Mouse (Mus musculus) hindbrain, embryonic 13.5 days (tissue): Measurements from ENCODE around the gene Prph. TPM values are rescaled to one million over a fixed set of nuclear protein-coding genes. Genes with fewer than 3 reads are reported as not detected.
"Not testable (repeated sequence)": the region's sequence is repeated elsewhere in the genome, so short reads cannot be mapped to it uniquely, and the experiment has no call there.

Experiments used
- ATAC-seq: fragments of 200-750 bp; cut with Nextera tagmentation; 2 replicates; pipeline ENCODE4 v1.8.0; 2017; ENCODE audit warnings: moderate TSS enrichment; ENCODE audit not compliant: low FRiP score
- H3K27ac ChIP-seq: fragments of 300-500 bp; sonication (generic); 2 replicates; pipeline ENCODE4 v1.5.1; 2015; ENCODE audit warnings: inconsistent platforms, mild to moderate bottlenecking, moderate library complexity
- H3K27me3 ChIP-seq: fragments of 300-500 bp; sonication (generic); 2 replicates; pipeline ENCODE4 v1.6.1; 2015; ENCODE audit warnings: mild to moderate bottlenecking, inconsistent platforms
- H3K36me3 ChIP-seq: fragments of 300-500 bp; sonication (generic); 2 replicates; pipeline ENCODE4 v1.6.1; 2015; ENCODE audit warnings: mild to moderate bottlenecking, inconsistent platforms
- H3K4me1 ChIP-seq: fragments of 300-500 bp; sonication (generic); replicated peaks from 2 replicates; pipeline ENCODE4 v1.6.1; 2015; ENCODE audit warnings: inconsistent platforms
- H3K4me2 ChIP-seq: fragments of 300-500 bp; sonication (generic); 2 replicates; pipeline ENCODE4 v1.6.1; 2015; ENCODE audit warnings: inconsistent platforms, mild to moderate bottlenecking, moderate library complexity
- H3K4me3 ChIP-seq: fragments of 300-500 bp; sonication (generic); 2 replicates; pipeline ENCODE4 v1.5.1; 2015; ENCODE audit warnings: mild to moderate bottlenecking, inconsistent platforms
- H3K9ac ChIP-seq: fragments of 300-500 bp; sonication (generic); 2 replicates; pipeline ENCODE4 v1.6.1; 2015; ENCODE audit warnings: mild to moderate bottlenecking, inconsistent platforms
- H3K9me3 ChIP-seq: fragments of 300-500 bp; sonication (generic); 2 replicates; pipeline ENCODE4 v1.6.1; 2016; ENCODE audit warnings: inconsistent platforms
- WGBS: fragments of 180-500 bp; shearing (Covaris S2); methylation state at CpG from one replicate; pipeline ENCODE4 v1.1.7; 2015; 5-methylcytosine and 5-hydroxymethylcytosine counted together
- polyA plus RNA-seq: library from polyadenylated mRNA; unstranded; fragments of >200 nt; fragmentation: Nextera tagmentation; extraction: Ambion mirVana; gene quantifications from 2 replicates; pipeline ENCODE4 v1.2.1, GENCODE M21; 2015

The Prph gene
- polyA plus RNA-seq, 1 experiment from 2014 or later: 78.7 TPM

- H3K4me1 ChIP-seq: peaks cover 13% of the 10 kb centered on the region; the same call in 1 of the 2 replicates
- no peaks in the 10 kb centered on the region for H3K36me3 ChIP-seq
- ATAC-seq: no peak
- H3K9ac ChIP-seq: no peak overlapping the region
- no peak overlapping the region for H3K4me2 ChIP-seq
- WGBS: 91% methylated on average over 8 of the region's 8 CpGs
- no peaks in the 10 kb centered on the region for H3K9me3 ChIP-seq
- no peak overlapping the region for H3K27ac ChIP-seq
- no peak overlapping the region for H3K4me3 ChIP-seq
- 0 out of 2 replicates have a peak, but pooled peaks cover 2% of the 10 kb centered on the region for H3K27me3 ChIP-seq
These were observed 18.6 kb upstream of the Prph start for GRCm38 (mm10) chr15:99036249-99036905.

GRCm38 (mm10) chr15:99038025-99038424 is 16.9 kb upstream of the Prph start:
- H3K9ac ChIP-seq: no peak overlapping the region
- no peak overlapping the region for H3K4me2 ChIP-seq
- no peak for ATAC-seq
- H3K27me3 ChIP-seq: 0 out of 2 replicates have a peak, but pooled peaks cover 3% of the 10 kb centered on the region
- WGBS: 96% methylated on average over 1 of the region's 1 CpGs
- no peak overlapping the region for H3K4me3 ChIP-seq
- no peaks in the 10 kb centered on the region for H3K36me3 ChIP-seq
- H3K4me1 ChIP-seq: 0 out of 2 replicates have a peak, but pooled peaks cover 7% of the 10 kb centered on the region
- no peaks in the 10 kb centered on the region for H3K9me3 ChIP-seq
- no peak overlapping the region for H3K27ac ChIP-seq

- H3K9ac ChIP-seq: no peak overlapping the region
- 94% methylated on average over 5 of the region's 5 CpGs for WGBS
- no peak overlapping the region for H3K27ac ChIP-seq
- H3K36me3 ChIP-seq: no peaks in the 10 kb centered on the region
- H3K4me2 ChIP-seq: no peak overlapping the region
- no peaks in the 10 kb centered on the region for H3K9me3 ChIP-seq
- no peak for ATAC-seq
- H3K4me1 ChIP-seq: 0 out of 2 replicates have a peak, but pooled peaks cover 7% of the 10 kb centered on the region
- no peak overlapping the region for H3K4me3 ChIP-seq
- H3K27me3 ChIP-seq: 0 out of 2 replicates have a peak, but pooled peaks cover 3% of the 10 kb centered on the region
These were observed 16.2 kb upstream of the Prph start for GRCm38 (mm10) chr15:99038797-99039196.

DNA sequence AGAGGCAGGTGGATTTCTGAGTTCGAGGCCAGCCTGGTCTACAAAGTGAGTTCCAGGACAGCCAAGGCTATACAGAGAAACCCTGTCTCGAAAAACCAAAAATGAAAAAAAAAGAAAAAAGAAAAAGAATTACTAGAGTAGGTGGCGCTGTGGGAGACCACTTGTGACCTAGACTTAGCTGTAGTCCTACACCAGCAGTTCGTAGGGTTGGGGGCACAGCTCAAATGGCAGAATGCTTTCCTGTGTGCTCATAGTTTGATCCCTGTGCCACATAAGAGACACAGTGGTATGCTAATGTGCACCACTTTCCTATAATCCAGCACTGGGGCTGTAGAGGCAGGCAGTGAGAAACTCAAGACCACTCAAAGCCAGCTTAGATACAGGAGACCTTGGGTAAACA is 15.7 kb upstream of the Prph start:
- H3K9me3 ChIP-seq: no peaks in the 10 kb centered on the region
- H3K27ac ChIP-seq: no peak overlapping the region
- 0 out of 2 replicates have a peak, but pooled peaks cover 3% of the 10 kb centered on the region for H3K27me3 ChIP-seq
- H3K4me3 ChIP-seq: no peak overlapping the region
- no peaks in the 10 kb centered on the region for H3K36me3 ChIP-seq
- no peak overlapping the region for H3K4me2 ChIP-seq
- WGBS: 87% methylated on average over 4 of the region's 4 CpGs
- H3K9ac ChIP-seq: no peak overlapping the region
- no peak for ATAC-seq
- 0 out of 2 replicates have a peak, but pooled peaks cover 7% of the 10 kb centered on the region for H3K4me1 ChIP-seq

- 0 out of 2 replicates have a peak, but pooled peaks cover 3% of the 10 kb centered on the region for H3K27me3 ChIP-seq
- H3K4me2 ChIP-seq: no peak overlapping the region
- no peaks in the 10 kb centered on the region for H3K9me3 ChIP-seq
- 0 out of 2 replicates have a peak, but pooled peaks cover 7% of the 10 kb centered on the region for H3K4me1 ChIP-seq
- no peak overlapping the region for H3K9ac ChIP-seq
- 75% methylated on average over 26 of the region's 26 CpGs for WGBS
- H3K27ac ChIP-seq: no peak overlapping the region
- no peaks in the 10 kb centered on the region for H3K36me3 ChIP-seq
- no peak overlapping the region for H3K4me3 ChIP-seq
- no peak for ATAC-seq
These were observed 14.7 kb upstream of the Prph start for GRCm38 (mm10) chr15:99039996-99040919.

DNA sequence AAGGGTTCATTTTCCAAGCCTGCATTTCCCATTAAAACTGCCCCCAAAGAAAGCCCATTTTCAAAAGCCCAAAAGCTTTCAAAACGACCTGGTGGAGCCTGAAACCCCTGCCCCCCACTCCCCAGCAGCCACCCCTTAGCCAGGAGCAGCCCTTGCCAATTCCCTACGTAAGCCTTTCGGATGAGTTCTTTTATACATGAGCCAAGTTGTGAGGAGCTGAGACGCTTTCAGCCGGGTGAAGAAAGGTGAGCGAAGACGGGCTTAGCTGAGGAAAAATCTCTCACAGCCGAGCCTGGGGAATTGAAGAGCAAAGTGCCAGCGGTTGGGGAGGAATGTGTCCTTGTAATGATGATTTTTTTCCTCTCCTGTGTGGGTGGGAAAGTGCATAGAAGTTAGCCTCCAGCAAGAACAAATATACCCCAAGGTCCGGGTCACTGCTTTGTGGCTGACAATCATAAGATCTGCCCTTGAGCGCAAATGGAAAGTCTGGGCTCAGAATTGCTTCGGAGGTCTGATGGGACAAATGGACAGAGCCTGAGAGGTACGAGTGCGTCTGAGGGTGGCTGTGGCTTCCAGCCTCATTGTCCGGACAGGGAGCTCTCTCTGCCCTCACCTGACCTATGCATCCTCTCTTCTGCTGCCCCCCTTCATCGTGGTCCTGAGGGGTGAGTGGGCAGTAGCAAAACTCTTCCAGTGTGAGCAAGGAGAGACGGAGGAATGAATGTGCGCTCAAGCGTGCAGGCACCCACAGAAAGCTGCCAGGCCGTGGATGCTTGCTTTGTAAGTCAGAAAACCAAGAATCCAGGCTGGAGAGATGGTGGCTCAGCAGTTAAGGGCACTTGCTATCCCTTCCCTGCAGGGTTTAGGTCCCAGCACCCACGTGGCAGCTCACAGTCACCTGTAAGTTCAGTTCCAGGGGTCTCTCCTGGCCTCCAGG is 13.8 kb upstream of the Prph start:
- Histone ChIP-seq H3K27ac (0 out of 2 replicates have a peak overlapping the region, but pooled peaks have one; percentile 13), H3K4me2 (no peak overlapping the region), H3K9me3 (no peaks in the 10 kb centered on the region), H3K4me1 (0 out of 2 replicates have a peak, but pooled peaks cover 7% of the 10 kb centered on the region), H3K9ac (0 out of 2 replicates have a peak overlapping the region, but pooled peaks have one; percentile 24), H3K4me3 (no peak overlapping the region), H3K27me3 (0 out of 2 replicates have a peak, but pooled peaks cover 3% of the 10 kb centered on the region), H3K36me3 (no peaks in the 10 kb centered on the region)
- ATAC-seq: no peak
- WGBS: 53% methylated on average over 21 of the region's 21 CpGs

DNA sequence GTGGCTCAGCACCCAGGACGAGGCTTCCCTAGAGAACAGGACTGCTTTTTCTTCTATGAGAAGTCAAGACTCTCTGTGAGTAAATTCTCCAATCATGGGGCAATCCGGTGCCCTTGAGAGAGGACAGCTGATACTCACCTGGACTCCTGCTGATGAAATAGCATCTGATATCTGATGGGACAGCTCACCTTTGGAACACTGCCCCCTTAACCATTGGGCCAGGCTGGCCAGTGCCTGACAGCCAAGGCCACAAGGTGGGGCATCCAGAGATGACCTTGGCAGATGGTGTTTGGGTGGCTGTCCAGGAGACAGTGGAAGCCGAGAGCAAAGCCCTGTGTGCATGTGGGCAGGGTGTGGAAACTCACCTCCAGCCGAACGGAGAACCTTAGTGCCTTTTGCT is 12.6 kb upstream of the Prph start:
- Histone ChIP-seq H3K9ac (no peak overlapping the region), H3K4me1 (0 out of 2 replicates have a peak, but pooled peaks cover 7% of the 10 kb centered on the region), H3K4me2 (no peak overlapping the region), H3K36me3 (no peaks in the 10 kb centered on the region), H3K9me3 (no peaks in the 10 kb centered on the region), H3K27me3 (0 out of 2 replicates have a peak, but pooled peaks cover 3% of the 10 kb centered on the region), H3K4me3 (no peak overlapping the region), H3K27ac (no peak overlapping the region)
- WGBS: 91% methylated on average over 5 of the region's 5 CpGs
- no peak for ATAC-seq

DNA sequence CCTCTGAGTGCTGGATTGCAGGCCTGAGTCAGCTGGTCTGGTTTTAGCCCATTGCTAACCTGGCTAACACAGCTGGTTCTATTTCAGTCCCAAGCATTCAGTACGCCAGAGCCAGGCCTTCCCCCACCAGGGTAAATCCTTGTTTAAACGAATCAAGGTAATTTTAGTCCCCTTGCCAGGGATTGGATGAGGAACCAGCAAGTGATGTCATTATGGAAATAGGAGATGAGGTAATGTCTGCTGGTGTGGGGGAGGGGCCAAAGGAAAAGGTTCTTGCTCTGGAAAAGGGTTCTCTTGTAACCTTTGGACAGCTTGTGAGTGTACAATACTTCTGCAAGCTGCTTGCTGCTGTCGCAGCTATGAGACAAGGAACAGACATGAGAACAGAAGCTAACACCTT is 10.1 kb upstream of the Prph start:
- H3K9me3 ChIP-seq: no peaks in the 10 kb centered on the region
- H3K9ac ChIP-seq: no peak overlapping the region
- H3K4me1 ChIP-seq: 0 out of 2 replicates have a peak, but pooled peaks cover 7% of the 10 kb centered on the region
- 0 out of 2 replicates have a peak, but pooled peaks cover 3% of the 10 kb centered on the region for H3K27me3 ChIP-seq
- WGBS: 68% methylated on average over 3 of the region's 3 CpGs
- H3K4me2 ChIP-seq: no peak overlapping the region
- ATAC-seq: no peak
- no peak overlapping the region for H3K4me3 ChIP-seq
- H3K36me3 ChIP-seq: no peaks in the 10 kb centered on the region
- no peak overlapping the region for H3K27ac ChIP-seq

- not testable (repeated sequence) for H3K9ac ChIP-seq, H3K27me3 ChIP-seq, ATAC-seq, H3K4me3 ChIP-seq, H3K36me3 ChIP-seq, H3K4me2 ChIP-seq, H3K4me1 ChIP-seq, H3K9me3 ChIP-seq, H3K27ac ChIP-seq
- 90% methylated on average over 6 of the region's 6 CpGs for WGBS
These were observed 9.2 kb upstream of the Prph start for GRCm38 (mm10) chr15:99045734-99046133.

DNA sequence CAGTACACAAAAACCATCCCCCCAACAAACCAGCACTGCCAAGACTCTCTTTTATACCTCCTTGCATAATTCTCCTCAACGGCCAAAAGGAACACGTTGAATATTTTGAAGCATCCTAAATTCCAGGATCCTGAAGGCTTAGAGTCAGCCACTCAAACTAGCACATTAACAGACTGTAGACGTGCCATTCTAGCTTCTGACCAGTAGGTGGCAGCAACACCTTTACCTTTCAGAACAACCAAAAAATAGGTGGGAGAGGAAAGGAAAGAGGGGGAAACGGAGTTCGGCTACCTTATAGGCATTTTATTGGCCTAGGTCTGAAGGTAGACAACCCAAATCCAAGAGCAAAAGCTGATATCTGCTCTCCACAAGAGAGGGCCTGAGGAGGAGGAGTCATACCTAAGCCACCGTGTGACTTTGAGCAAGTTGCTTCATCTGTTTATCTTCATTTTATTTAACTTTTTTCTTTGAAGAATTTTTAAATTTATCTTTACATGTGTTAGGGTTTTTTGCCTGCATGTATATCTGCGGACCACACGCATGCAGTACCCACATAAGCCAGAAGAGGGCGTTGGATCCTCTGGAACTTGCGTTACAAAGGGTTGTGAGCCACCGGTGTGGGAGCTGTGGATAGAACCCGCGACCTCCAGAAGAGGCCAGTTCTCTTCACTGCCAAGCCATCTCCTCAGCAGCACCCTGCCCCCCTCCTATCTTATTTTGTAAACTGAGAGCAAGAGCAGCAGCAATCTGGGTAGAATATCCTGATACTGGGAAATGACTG is 5.3 kb upstream of the Prph start:
- Histone ChIP-seq H3K27me3 (peaks cover 35% of the 10 kb centered on the region), H3K4me2 (no peak overlapping the region), H3K4me3 (no peak overlapping the region), H3K9me3 (no peaks in the 10 kb centered on the region), H3K9ac (no peak overlapping the region), H3K36me3 (no peaks in the 10 kb centered on the region), H3K27ac (no peak overlapping the region), H3K4me1 (peaks cover 19% of the 10 kb centered on the region)
- 32% methylated on average over 13 of the region's 13 CpGs for WGBS
- no peak for ATAC-seq

- no peak overlapping the region for H3K4me3 ChIP-seq
- no peaks in the 10 kb centered on the region for H3K36me3 ChIP-seq
- H3K4me2 ChIP-seq: peak overlapping the region; percentile 15
- 0 out of 2 replicates have a peak overlapping the region, but pooled peaks have one; percentile 5 for H3K9ac ChIP-seq
- WGBS: 10% methylated on average over 9 of the region's 9 CpGs
- H3K27ac ChIP-seq: peak overlapping the region; percentile 52
- ATAC-seq: no peak
- peaks cover 72% of the 10 kb centered on the region for H3K27me3 ChIP-seq
- H3K4me1 ChIP-seq: peaks cover 45% of the 10 kb centered on the region
- H3K9me3 ChIP-seq: no peaks in the 10 kb centered on the region
These were observed 1.6 kb upstream of the Prph start for GRCm38 (mm10) chr15:99053373-99053772.
